Mouse (Mus musculus) myocyte (in vitro differentiated cells): ENCODE results near the gene Pdlim5. TPM values are rescaled to one million over a fixed set of nuclear protein-coding genes. Genes with fewer than 3 reads are reported as not detected.

Source experiments
- H3K27me3 ChIP-seq: one replicate; pipeline ENCODE4 v1.6.1; 2011; ENCODE audit not compliant: control insufficient read depth, insufficient read depth, insufficient read length
- H3K36me3 ChIP-seq: one replicate; pipeline ENCODE4 v1.6.1; 2011; ENCODE audit not compliant: control insufficient read depth, insufficient read depth
- H3K4me2 ChIP-seq: one replicate; pipeline ENCODE4 v1.6.1; 2011; ENCODE audit warnings: low read depth, control low read depth
- H3K4me3 ChIP-seq: one replicate; pipeline ENCODE4 v1.5.1; 2011; ENCODE audit warnings: mild to moderate bottlenecking, control low read depth, moderate library complexity
- H3K79me2 ChIP-seq: one replicate; pipeline ENCODE4 v1.6.1; 2011; ENCODE audit not compliant: control insufficient read depth, insufficient read depth
- H3ac ChIP-seq: one replicate; pipeline ENCODE4 v1.6.1; 2011; ENCODE audit not compliant: control insufficient read depth, insufficient read length
- CEBPB ChIP-seq: IDR thresholded peaks from 2 replicates; pipeline ENCODE4 v1.6.1; 2011; ENCODE audit warnings: mild to moderate bottlenecking, moderate library complexity; ENCODE audit not compliant: poor library complexity, insufficient read depth, severe bottlenecking
- E2F4 ChIP-seq: IDR thresholded peaks from one replicate; pipeline ENCODE4 v1.6.1; 2011; ENCODE audit warnings: mild to moderate bottlenecking, control low read depth, moderate library complexity; ENCODE audit not compliant: insufficient read depth
- MAX ChIP-seq: IDR thresholded peaks from one replicate; pipeline ENCODE4 v1.6.1; 2011; ENCODE audit warnings: low read depth, mild to moderate bottlenecking, control low read depth
- MYOD1 ChIP-seq, 3 experiments: IDR thresholded peaks; one replicate each; pipeline ENCODE4 v1.6.1; 2011; ENCODE audit warnings: control low read depth in 2 of 3, low read depth in 2 of 3, mild to moderate bottlenecking in 2 of 3, moderate library complexity in 1 of 3; ENCODE audit not compliant: insufficient read length in 2 of 3, control insufficient read depth in 1 of 3
- MYOG ChIP-seq, 3 experiments: IDR thresholded peaks; one replicate each; pipeline ENCODE4 v1.6.1; 2011; ENCODE audit warnings: control low read depth in 2 of 3, low read depth in 2 of 3, mild to moderate bottlenecking in 2 of 3; ENCODE audit not compliant: insufficient read length in 2 of 3, control insufficient read depth in 1 of 3, insufficient read depth in 1 of 3
- POLR2A ChIP-seq: IDR thresholded peaks from one replicate; pipeline ENCODE4 v1.6.1; 2011; ENCODE audit warnings: low read depth, mild to moderate bottlenecking, control low read depth, moderate library complexity; ENCODE audit not compliant: insufficient read length
- POLR2AphosphoS2 ChIP-seq: IDR thresholded peaks from one replicate; pipeline ENCODE4 v1.6.1; 2011; ENCODE audit warnings: low read depth, control low read depth; ENCODE audit not compliant: insufficient read length
- REST ChIP-seq: IDR thresholded peaks from one replicate; pipeline ENCODE4 v1.6.1; 2011; ENCODE audit warnings: mild to moderate bottlenecking, control low read depth, moderate library complexity; ENCODE audit not compliant: insufficient read depth, insufficient read length
- SRF ChIP-seq: IDR thresholded peaks from one replicate; pipeline ENCODE4 v1.6.1; 2011; ENCODE audit warnings: low read depth; ENCODE audit not compliant: control insufficient read depth, insufficient read length
- TCF12 ChIP-seq: IDR thresholded peaks from one replicate; pipeline ENCODE4 v1.6.1; 2011; ENCODE audit warnings: mild to moderate bottlenecking, control low read depth; ENCODE audit not compliant: poor library complexity, insufficient read depth, severe bottlenecking
- TCF3 ChIP-seq: IDR thresholded peaks from one replicate; pipeline ENCODE4 v1.6.1; 2011; ENCODE audit warnings: low read depth, control low read depth; ENCODE audit not compliant: insufficient read length
- USF1 ChIP-seq: IDR thresholded peaks from one replicate; pipeline ENCODE4 v1.6.1; 2011; ENCODE audit warnings: low read depth, mild to moderate bottlenecking, control low read depth, moderate library complexity
- polyA plus RNA-seq: library from polyadenylated mRNA; unstranded; fragments of >200 nt; fragmentation: generic; extraction: Trizol; gene quantifications from one replicate; pipeline ENCODE4 v1.2.1, GENCODE M21; 2012; ENCODE audit warnings: missing spikeins

The Pdlim5 gene
- polyA plus RNA-seq, 1 experiment, result 63.4 TPM

DNA sequence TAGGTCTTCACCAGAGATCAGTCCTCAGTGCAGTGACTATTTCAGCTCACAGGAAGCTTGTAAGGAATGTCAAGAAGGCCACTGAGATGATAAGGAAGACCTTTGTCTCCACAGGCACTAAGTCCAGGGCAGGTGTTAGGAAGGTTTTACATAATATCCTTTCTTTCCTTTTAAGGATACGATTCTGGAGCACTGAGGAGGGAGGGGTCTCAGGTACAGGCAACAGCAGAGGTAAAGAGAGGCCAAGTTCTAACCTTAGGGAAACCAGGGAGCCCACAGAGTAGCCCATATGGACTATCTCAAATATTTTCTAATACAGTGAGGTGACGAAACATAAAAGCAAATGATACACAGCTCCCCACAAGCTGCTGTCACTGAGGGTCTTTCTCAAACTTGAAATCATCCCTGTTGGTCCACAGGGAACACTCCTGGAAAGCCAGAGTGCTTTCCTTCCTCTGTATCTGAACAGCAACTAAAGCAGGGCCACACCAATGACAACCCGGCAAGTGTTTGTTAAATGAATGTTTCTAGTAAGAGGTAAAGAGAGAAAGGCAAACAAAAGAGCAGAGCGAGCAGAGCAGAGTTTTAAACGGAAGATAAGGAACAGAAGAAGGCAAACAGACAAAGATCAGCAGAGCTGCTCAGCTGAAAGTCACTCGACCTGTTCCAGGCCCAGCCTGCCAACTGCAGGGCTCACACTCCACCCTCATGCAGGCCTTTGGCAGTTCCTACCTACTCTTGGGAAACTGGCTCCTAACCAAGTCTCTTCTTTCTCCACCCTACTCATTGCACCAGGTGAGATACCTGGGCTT is 55.9 kb downstream of the Pdlim5 start:
- Histone ChIP-seq H3K36me3 (no peaks in the 10 kb centered on the region), H3K4me3 (no peak overlapping the region), H3ac (no peak overlapping the region), H3K27me3 (no peaks in the 10 kb centered on the region), H3K4me2 (no peak overlapping the region), H3K79me2 (peaks cover 84% of the 10 kb centered on the region)
- TF ChIP-seq SRF, result no peak
- no peak for TF ChIP-seq MYOG (IDR thresholded peaks at IDR 0.05; ENCODE audit: control insufficient read depth in 1 of 3, insufficient read depth in 1 of 3, insufficient read length in 2 of 3, low read depth in 2 of 3)
- no peak for TF ChIP-seq POLR2AphosphoS2

DNA sequence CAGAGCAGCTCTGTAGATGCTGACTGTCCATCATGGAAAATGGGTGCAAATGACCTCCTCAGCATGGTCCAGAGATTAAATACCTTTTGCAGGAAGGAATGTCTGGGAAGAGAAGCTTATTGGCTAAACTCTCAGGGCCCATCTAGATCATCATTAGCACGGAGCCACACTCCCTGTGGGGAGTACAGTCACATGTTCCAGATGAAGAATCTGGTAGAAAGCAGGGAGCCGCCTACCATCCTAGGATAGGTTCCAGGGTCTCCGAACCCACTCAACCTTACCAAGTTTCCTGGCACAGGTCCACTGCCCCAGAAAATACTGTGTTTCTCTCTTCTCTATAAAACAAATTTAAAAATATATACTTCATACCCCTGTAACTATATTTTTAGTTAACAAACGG is 57.4 kb downstream of the Pdlim5 start:
- H3K36me3 ChIP-seq, result no peaks in the 10 kb centered on the region
- no peak overlapping the region for H3K4me2 ChIP-seq
- H3K4me3 ChIP-seq, result no peak overlapping the region
- no peak for TF ChIP-seq USF1
- no peak for TF ChIP-seq TCF12
- TF ChIP-seq MAX, result no peak
- no peak for TF ChIP-seq REST
- peaks cover 78% of the 10 kb centered on the region for H3K79me2 ChIP-seq
- no peaks in the 10 kb centered on the region for H3K27me3 ChIP-seq
- H3ac ChIP-seq, result no peak overlapping the region

DNA sequence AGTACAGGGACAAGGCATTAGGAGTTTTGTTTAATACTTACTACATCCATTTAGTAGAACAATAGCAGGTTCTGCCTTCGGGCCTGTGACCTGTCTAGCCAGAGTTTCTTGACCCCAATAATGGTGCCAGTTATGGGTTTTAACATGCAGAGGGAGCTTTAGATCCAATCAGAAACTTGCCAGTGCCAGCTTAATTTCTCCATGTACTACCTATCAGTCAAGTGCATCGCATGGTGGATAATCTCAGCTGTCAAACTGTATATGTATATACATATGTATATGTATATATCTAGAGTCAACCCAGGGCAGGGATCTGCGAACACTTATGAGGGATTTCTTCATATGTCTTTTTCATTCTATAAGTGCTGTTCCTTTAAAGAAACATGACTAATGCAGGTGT is 61.0 kb downstream of the Pdlim5 start:
- TF ChIP-seq USF1, result no peak
- no peak for TF ChIP-seq SRF
- no peak for TF ChIP-seq E2F4
- Histone ChIP-seq H3K79me2 (peaks cover 67% of the 10 kb centered on the region), H3K27me3 (no peaks in the 10 kb centered on the region), H3ac (no peak overlapping the region), H3K4me3 (no peak overlapping the region), H3K36me3 (peaks cover 3% of the 10 kb centered on the region), H3K4me2 (no peak overlapping the region)

DNA sequence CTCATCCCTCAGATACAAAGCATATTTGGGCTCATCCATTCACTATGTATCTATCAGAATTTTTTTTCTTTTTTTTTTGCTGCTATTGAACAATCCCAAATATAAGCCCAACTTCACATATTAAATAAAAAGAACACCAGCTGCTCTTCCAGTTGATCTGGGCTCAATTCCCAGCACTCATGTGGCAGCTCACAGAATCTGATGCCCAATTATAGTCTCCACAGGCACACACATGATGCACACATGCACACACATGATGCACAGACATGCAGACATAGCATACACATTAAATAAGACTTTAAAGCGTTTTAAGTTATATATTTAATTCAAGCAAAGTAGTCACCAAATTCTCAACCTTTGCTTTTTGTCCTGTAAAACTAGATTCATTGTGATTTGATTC is 62.0 kb downstream of the Pdlim5 start:
- H3K4me3 ChIP-seq, result no peak overlapping the region
- peaks cover 67% of the 10 kb centered on the region for H3K79me2 ChIP-seq
- H3K27me3 ChIP-seq, result no peaks in the 10 kb centered on the region
- peaks cover 4% of the 10 kb centered on the region for H3K36me3 ChIP-seq
- no peak overlapping the region for H3K4me2 ChIP-seq
- H3ac ChIP-seq, result no peak overlapping the region
- no peak for TF ChIP-seq TCF3
- no peak for TF ChIP-seq TCF12
- TF ChIP-seq POLR2AphosphoS2, result no peak
- no peak for TF ChIP-seq USF1
- no peak for TF ChIP-seq SRF
- TF ChIP-seq E2F4, result no peak
- no peak for TF ChIP-seq CEBPB
- TF ChIP-seq POLR2A, result no peak
- TF ChIP-seq MYOD1 (IDR thresholded peaks at IDR 0.05; ENCODE audit: control insufficient read depth in 1 of 3, insufficient read length in 2 of 3, low read depth in 2 of 3), result no peak
- no peak for TF ChIP-seq REST
- TF ChIP-seq MAX, result no peak
- TF ChIP-seq MYOG (IDR thresholded peaks at IDR 0.05; ENCODE audit: control insufficient read depth in 1 of 3, insufficient read depth in 1 of 3, insufficient read length in 2 of 3, low read depth in 2 of 3), result no peak

DNA sequence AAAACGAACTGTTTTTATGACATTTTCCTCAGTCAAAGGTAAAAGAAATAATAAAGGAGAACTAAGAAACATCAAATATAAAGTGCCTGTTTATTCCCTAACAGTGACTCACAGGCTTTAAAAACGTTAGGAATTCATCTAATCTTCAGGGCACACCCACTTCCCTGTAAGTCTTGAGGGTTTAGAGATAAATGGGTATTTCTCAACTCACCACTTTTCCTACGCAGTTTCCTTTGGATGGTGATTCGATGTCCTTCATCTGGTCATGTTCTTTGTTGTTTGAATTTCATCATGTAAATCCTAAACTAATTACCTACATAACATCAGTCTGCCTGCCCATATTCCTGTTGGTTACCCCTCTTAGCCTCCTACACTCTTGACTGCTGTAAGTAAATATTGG is 62.8 kb downstream of the Pdlim5 start:
- H3K36me3 ChIP-seq, result peaks cover 4% of the 10 kb centered on the region
- no peak overlapping the region for H3K4me3 ChIP-seq
- TF ChIP-seq TCF12 (no peak), CEBPB (peak; percentile 75)
- no peak overlapping the region for H3ac ChIP-seq
- peaks cover 69% of the 10 kb centered on the region for H3K79me2 ChIP-seq
- peak overlapping the region; percentile 53 for H3K4me2 ChIP-seq
- H3K27me3 ChIP-seq, result no peaks in the 10 kb centered on the region
